Mouse (Mus musculus) lung, postnatal 10 days (tissue): ENCODE data around the gene Cnot3.

Source experiments
- DNase-seq: peaks from one replicate; pipeline ENCODE4 v3.0.0; 2021

Gene Cnot3

GRCm38 (mm10) chr7:3656966-3657365 lies 11.9 kb downstream of the Cnot3 start:
- no peak for DNase-seq

- DNase-seq, result no peak
Measured at GRCm38 (mm10) chr7:3658578-3658977, 13.5 kb downstream of the Cnot3 start.

- DNase-seq, result peak; percentile 34
Measured at GRCm38 (mm10) chr7:3664524-3665214, 19.6 kb downstream of the Cnot3 start.

- DNase-seq, result peak; percentile 99
Measured at GRCm38 (mm10) chr7:3665215-3666114, 20.4 kb downstream of the Cnot3 start, which contains the start of gene Leng1. Leng1 (minus strand) TSS chr7:3665840.

- peak; percentile 47 for DNase-seq
Measured at GRCm38 (mm10) chr7:3666921-3667391, 21.9 kb downstream of the Cnot3 start.

- DNase-seq, result peak; percentile 91
Measured at GRCm38 (mm10) chr7:3674507-3675227, 29.6 kb downstream of the Cnot3 start.

- no peak for DNase-seq
Measured at GRCm38 (mm10) chr7:3675228-3675548, 30.1 kb downstream of the Cnot3 start.

GRCm38 (mm10) chr7:3676371-3676770 lies 31.3 kb downstream of the Cnot3 start:
- DNase-seq, result no peak

- DNase-seq, result peak; percentile 62
Measured at GRCm38 (mm10) chr7:3677342-3677741, 32.3 kb downstream of the Cnot3 start, which contains the start of gene Tmc4. Tmc4 (minus strand) TSS chr7:3677553.

- no peak for DNase-seq
Measured at GRCm38 (mm10) chr7:3683908-3684550, 39.0 kb downstream of the Cnot3 start.

- DNase-seq, result no peak
Measured at GRCm38 (mm10) chr7:3684698-3685097, 39.6 kb downstream of the Cnot3 start.

GRCm38 (mm10) chr7:3685400-3686187 lies 40.5 kb downstream of the Cnot3 start:
- DNase-seq, result no peak

- no peak for DNase-seq
Measured at GRCm38 (mm10) chr7:3691919-3692318, 46.9 kb downstream of the Cnot3 start.

GRCm38 (mm10) chr7:3692382-3692986 lies 47.4 kb downstream of the Cnot3 start, which contains the start of gene Tsen34:
Tsen34 (plus strand) TSS chr7:3692863.
- DNase-seq, result no peak

GRCm38 (mm10) chr7:3692987-3693808 lies 48.1 kb downstream of the Cnot3 start, which contains the start of gene Mboat7:
Mboat7 (minus strand) TSS chr7:3693523.
- DNase-seq, result peak; percentile 99

GRCm38 (mm10) chr7:3693809-3694075 lies 48.7 kb downstream of the Cnot3 start:
- DNase-seq, result no peak

GRCm38 (mm10) chr7:3694076-3694948 lies 49.2 kb downstream of the Cnot3 start:
- DNase-seq, result peak; percentile 90

- DNase-seq, result peak; percentile 24
Measured at GRCm38 (mm10) chr7:3694949-3695305, 49.9 kb downstream of the Cnot3 start.

GRCm38 (mm10) chr7:3698471-3698870 lies 53.4 kb downstream of the Cnot3 start:
- DNase-seq, result no peak
